Mouse (Mus musculus) hematopoietic stem cell, adult 5-6 weeks (primary cell): ENCODE results near the gene Plekho1. TPM values are rescaled to one million over a fixed set of nuclear protein-coding genes. Genes with fewer than 3 reads are reported as not detected.
"Not testable (repeated sequence)": the region's sequence is repeated elsewhere in the genome, so short reads cannot be mapped to it uniquely, and the experiment has no call there.

ENCODE experiments used
- ATAC-seq, 2 experiments: fragments of 125-278 bp in 1 of 2; replicated peaks in 1 of 2; 2 replicates each; pipeline ENCODE4 v1.8.0; 2016 to 2017; ENCODE audit warnings: inconsistent platforms in 2 of 2, mild to moderate bottlenecking in 2 of 2, moderate number of reproducible peaks in 2 of 2, low read depth in 1 of 2, moderate TSS enrichment in 1 of 2; ENCODE audit not compliant: low FRiP score in 2 of 2, poor library complexity in 2 of 2, severe bottlenecking in 2 of 2, insufficient read depth in 1 of 2, low TSS enrichment in 1 of 2
- total RNA-seq: library from RNA; stranded (forward); fragments of 172-1452, 232-1000 nt; gene quantifications from 2 replicates; pipeline ENCODE4 v1.2.3, GENCODE M21; 2017

Plekho1 gene
- total RNA-seq = 37.5 and 41.6 TPM in 2 replicates

DNA sequence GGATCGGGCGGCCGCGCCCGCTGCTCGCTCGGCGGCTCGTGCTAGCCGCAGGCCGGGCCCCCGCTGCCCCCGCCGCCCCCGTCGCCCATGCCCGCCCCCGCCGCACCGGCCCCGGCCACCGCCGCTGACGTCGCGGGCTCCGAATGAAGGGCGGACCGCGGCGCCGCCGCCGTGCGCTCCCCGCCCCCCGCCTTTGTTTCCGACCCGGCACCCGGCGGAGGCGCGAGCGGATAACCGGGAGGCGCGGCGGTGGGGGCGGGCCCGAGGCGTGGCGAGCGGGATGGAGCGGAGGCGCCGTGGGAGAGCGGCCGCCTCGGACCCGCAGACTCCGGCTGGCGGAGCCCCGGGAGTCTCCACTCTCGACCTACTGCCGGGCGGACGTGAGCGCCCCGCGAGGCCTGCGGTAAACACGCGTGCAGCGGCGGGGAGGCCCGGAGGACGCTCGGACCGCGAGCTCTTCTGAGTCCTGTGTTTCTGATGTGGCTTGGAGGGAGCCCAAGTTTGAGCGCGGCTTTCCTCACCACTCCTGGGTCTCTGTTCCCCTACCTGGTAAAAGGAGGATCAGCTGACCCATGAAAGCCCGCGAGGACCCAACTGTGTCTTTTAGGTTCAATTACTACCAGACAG is at the start of gene Plekho1:
TSS of gene Plekho1 (minus strand) at position 200 of the 627 bp plus-strand sequence.
- peak in 1 of 2 experiments; percentile 32; a peak in 1 of 4 replicates for ATAC-seq

DNA sequence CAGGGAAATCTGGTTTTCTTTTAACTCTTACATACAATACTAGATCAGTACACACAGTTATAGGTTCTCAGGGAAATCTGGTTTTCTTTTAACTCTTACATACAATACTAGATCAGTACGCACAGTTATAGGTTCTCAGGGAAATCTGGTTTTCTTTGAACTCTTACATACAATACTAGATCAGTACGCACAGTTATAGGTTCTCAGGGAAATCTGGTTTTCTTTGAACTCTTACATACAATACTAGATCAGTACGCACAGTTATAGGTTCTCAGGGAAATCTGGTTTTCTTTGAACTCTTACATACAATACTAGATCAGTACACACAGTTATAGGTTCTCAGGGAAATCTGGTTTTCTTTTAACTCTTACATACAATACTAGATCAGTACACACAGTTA is 48.8 kb upstream of the Plekho1 start:
- ATAC-seq = not testable (repeated sequence)

DNA sequence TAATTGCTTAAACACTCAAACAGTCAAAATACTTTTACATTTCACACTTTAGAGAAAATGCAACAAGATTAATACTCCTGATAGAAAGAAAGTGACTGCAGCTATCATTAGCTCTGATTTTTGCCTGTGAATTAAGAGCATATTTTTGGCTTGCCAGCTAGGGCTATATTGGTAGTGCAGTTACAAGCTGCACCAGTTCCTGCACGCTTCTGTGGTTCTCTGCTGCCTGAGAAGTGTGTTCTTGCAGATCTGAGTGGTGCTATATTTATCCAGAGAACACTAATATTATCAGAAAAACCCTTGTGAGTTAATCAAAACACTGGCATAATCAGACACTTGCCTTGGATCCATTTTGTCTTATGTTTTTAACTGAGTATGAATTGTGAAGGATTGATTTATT is 47.3 kb upstream of the Plekho1 start:
- no peak for ATAC-seq

DNA sequence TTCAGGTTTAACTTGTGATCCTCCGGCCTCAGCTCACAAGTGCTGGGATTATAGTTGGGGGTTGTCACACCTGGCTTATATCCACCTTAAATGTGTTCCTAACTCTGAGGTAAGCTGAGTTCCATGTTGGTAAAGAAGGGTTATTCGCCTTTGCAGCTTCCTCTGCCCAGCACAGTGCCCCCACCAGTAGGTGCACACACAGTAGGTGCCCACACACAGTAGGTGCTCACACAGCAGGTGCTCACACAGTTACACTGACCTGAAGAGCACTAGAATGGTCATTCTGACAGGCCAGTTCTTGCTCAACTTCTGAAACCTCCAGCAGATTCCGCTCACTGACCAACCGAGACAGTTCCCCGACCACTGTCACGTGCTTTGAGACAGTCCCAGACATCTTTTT is 45.3 kb upstream of the Plekho1 start:
- ATAC-seq = no peak

DNA sequence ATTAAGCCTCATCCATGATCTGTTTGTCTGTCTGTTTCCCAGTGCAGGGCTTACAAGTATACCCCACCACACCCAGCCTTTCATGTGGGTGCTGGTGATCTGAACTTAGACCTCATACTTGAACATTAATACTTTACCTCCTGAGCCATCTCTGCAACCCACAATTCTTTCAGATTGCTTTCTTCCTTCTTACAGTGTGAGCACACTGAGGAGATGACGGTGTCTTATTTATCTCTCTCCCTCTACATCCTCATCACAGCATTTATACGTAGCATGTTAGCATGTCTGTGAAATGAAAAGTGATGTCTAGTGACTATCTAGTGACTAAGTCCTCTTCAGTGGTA is 44.8 kb upstream of the Plekho1 start:
- no peak for ATAC-seq

DNA sequence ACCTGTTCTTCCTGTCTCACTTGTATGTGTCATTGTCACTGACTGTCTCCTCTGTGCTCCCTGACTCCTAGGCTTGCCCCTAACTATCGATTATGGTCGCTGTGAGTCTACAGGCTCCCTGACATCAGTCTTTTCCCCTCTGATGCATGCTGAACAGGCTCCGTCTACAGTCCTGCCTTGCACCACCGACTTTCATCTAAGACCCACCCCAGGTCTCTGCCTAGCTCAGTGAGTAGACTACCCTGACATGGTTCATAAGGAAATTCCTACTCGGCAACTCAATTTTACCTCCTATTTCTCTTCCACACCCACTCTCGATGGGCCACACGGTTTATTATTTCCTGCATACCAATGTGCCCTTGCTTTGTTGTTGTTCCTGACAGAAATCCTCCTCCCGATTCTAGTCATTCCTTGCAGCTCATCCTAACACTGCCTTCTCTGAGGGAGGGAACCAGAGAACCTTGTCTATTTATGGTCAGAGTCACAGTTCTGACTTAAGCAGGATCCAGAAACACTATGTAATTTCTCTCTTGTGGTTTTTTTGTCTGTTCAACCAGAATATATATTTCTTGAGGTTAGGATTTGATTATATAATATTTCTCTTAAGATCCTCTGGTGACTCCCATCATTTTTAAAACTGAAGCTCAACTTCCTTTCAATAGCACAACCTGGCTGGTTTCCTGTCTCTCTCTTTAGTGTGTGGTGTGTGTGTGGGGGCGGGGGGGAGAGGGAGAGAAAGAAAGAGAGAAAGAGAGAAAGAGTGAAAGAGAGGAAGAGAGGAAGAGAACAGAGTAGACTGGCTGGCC is 44.3 kb upstream of the Plekho1 start:
- no peak for ATAC-seq

DNA sequence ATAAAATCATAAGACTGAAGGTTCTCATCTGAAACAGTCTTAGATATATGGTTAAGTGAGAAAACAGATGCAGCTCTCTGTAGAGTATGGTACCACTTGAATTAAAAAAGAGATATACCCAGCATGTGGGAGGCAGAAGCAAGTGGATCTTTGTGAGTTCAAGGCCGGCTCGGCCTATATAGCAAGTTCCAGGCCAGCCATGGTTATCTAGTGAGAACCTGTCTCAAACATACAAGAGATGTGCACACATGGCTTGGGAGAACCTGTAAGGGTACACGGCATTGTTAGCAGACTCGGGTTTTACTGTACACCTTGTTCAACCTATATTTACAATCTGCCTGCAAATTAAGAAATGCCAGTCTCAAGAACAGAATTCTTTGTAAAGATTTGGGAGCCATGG is 43.0 kb upstream of the Plekho1 start:
- no peak for ATAC-seq

DNA sequence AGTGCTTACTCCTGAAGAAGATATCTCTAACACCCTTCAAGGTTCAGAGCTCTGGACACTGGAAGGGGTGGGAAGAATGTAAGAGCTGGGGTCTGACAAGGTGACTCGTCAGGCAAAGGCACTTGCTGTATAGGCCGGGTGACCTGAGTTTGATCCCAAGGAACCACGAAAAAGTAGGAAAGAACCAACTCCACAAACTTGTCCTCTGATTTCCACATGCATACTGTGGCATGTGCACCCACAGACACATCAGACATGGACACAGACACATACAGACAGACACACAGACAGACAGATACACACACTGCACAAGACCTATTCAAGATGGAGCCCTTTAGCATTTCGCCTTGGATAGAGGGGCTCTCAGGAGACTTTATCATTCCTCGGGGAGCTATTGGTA is 42.4 kb upstream of the Plekho1 start:
- no peak for ATAC-seq

DNA sequence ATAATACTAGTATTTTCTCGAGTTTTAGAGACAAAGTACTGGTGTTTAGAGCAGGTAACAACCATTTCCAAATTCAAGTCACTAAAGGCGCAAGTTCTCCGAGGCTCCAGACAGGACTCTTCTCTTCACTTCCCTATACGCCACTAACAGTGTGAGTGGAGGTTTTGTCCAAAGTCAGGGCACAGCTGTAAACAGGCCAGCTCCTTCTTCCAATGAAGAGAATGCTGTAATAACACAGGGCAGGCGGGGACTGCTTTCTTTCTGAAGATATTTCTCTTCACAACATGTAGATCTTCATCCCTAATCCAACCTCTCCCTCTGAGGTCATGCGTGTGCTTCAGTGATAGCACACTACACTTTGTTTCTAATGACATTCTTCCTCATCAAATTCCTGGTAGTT is 41.0 kb upstream of the Plekho1 start:
- ATAC-seq = no peak

DNA sequence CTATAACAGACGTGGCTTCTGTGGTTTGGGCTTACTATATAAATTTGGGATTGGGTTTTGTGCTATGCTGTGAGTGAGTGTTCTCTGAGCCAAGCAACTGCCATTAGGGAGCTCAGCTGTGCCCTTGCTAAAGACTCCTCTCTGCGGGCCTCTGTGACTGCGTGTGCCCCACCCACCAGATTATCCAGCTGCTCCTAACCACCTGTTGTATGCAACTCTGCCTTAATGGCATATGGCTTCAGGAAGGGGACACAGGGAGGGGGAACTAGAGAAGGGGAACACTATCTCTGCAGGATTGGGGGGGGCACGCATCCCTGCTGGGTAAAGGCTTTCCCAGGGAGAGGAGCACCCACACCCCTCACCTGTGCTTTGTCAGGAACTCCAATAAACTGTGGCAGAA is 37.2 kb upstream of the Plekho1 start:
- peak; percentile 26 to 30; a peak in 3 of 4 replicates for ATAC-seq

DNA sequence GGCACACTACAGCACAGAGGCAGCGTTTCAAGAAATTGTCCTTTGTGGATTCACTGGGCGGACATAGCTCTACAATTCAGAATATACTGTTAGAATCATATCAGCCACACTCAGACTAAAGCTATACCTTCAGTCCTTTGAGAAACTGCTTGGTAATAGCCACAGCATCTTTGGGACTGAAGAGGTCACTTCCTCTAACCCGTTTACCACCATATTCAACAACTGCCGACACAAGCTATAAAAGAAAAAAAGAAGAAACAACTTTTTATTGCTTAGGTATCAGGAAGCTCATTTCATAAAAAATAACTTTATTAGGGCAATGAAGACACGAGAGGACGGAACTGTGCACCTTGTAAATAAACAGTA is 36.8 kb upstream of the Plekho1 start:
- ATAC-seq = peak; percentile 39 to 68; a peak in 2 of 4 replicates

DNA sequence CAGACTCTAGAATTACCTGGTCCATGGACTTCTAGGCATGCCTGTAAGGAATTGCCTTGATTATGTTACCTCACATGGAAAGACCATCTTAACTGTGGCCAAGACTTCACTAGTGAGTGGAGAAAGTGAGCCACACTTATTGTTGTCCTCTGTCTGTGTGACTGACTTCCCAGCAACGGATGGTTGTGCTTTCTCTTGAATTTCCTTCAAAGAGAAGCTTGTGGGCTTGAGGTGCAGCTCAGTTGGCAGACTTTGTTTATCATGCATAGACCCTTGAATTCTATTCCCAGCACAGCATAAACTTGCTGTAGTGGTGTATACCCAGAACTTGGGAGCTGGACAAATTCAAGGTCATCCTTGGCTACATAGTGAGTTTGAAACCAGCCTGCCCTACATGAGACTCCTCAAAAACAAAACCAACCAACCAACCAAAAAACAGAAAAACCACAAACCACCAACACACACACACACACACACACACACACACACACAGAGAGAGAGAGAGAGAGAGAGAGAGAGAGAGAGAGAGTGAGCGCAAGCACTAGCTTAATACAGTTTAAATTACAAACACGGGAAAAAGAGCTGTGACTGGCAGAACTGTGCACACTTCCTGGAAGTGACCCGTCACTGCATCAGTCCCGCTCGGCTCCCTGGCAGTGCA is 36.3 kb upstream of the Plekho1 start:
- ATAC-seq = peak; percentile 66 to 77

DNA sequence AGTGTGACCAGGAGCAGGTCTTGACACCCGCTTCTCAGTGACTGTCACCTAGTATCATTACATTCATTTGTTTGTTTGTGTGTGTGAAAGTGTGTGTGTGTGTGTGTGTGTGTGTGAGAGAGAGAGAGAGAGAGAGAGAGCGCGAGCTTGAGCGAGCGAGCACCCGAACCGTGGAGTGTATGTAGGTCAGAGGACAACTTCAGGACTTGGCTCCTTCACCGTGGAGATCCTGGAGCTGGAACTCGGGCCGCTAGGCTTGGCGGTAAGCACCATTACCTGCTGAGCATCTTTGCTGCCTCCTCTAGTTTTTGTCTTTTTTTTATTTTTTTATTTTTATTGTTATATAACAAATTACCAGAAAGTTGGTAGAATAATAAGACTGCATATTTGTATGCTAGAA is 34.0 kb upstream of the Plekho1 start:
- no peak for ATAC-seq

DNA sequence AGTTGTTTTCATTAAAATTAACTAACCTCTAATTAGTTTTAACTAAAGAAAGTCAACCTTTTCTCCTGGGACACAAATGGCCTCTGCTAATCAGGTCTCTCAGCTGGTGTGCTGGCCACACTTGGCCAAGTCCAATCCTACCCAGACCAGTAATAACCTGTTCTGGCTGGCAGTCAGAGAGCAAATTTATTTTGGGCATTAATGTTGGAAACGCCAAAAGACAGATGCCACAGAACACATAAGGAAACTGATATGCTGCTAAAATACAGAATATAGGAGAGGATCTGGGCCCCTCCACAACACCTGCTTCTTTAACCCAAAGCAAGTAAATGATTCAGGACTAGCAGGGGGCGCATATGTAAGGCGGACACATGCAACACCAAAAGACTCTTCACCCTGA is 33.5 kb upstream of the Plekho1 start:
- no peak for ATAC-seq

DNA sequence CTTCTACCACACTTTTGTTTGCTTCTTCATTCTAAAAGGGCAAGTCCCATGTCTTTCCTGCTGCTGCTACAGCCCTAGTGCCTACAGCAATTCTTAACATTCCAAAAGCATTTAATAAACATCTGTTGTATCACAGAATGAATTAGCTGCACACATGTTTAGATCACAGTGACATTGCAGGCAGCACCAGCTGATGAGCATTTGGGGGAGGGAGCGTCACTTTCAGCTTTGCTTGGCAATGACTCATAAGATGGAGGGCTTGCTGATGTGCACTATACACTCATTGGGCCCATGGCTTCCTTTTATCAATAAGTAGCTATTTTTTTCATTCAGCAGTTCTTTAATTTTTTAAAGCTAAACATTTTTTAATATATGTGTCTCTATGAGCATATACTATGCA is 32.1 kb upstream of the Plekho1 start:
- no peak for ATAC-seq

DNA sequence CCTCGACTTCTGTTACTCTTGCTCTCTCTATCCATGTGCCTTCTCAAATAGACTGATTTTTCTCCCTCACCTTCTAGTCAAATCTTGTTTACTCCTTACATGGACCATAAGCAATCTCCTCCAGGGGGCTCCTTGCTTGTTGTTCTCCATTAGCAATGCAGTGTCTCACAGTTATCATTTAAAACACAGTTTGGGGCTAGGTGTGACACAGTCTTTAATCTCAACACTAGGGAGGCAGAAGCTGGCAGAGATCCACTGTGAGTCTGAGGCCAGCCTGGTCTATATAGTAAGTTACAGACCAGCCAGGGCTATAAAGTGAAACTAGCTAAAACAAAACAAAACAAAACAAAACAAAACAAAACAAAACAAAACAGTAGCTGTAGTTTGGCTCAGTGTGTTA is 31.3 kb upstream of the Plekho1 start:
- ATAC-seq = no peak

DNA sequence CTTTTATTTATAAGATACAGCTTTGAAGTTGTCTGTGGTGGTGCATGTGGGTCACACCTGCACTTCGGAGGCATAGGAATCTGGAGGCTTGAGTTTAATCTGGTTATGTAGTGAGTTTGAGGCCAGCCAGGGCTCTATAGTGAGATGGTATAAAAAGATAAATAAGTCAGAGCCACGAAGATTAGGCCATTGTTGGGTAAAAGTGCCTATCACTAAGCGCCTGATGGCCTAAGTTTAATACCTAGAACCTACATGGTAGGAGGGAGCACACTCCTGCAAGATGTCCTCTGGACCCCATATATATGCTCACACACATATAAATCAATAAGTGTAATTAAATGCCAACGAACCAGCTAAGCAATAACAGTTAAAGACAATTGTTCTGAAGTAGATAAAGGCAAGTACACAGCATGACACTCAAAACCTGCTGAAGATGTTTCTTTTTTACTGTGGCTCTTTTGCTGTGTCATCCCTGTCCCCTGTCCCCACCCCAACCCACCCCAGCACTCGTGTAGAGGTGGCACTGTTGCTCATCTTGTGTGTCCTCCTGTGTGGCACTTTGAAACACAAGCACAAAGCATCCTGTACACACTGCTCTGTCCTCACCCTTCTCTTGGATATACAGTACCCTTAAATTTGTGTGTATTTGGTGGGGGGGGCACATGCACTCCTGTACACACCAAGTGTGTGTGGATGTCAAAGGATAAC is 25.8 kb upstream of the Plekho1 start:
- ATAC-seq = no peak

DNA sequence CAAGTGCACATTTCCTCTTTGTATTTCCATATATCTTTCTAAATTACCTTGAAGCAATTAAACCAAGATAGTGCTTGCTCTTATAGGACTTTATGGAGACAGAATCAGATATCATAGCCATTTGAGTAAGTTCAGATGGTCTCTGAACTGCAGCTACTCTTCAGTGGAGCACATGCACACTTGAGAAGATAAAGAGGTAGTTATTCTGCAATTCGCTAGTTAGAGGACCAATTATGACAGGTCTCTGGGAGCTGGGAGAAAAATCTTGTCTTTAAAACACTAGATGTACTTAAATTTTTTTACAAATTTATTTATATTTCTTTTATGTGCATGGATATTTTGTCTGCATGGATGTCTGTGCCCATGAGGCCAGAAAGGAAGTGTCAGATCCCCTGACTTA is 24.9 kb upstream of the Plekho1 start:
- no peak for ATAC-seq
